Mouse (Mus musculus) heart, adult 18-20 months (tissue): ENCODE measurements around the gene Cybrd1. TPM values are rescaled to one million over a fixed set of nuclear protein-coding genes. Genes with fewer than 3 reads are reported as not detected.

ENCODE experiments used
- DNase-seq, 2 experiments: peaks; one replicate each; pipeline ENCODE4 v3.0.0; 2021 to 2022; ENCODE audit warnings: mixed read lengths in 1 of 2
- total RNA-seq, 2 experiments: library from RNA; stranded (reverse); gene quantifications; 2 replicates each; pipeline ENCODE4 v1.2.3; 2021

Cybrd1 gene
- total RNA-seq, 2 experiments from 2014 or later, result 0.87 to 1.9 TPM

DNA sequence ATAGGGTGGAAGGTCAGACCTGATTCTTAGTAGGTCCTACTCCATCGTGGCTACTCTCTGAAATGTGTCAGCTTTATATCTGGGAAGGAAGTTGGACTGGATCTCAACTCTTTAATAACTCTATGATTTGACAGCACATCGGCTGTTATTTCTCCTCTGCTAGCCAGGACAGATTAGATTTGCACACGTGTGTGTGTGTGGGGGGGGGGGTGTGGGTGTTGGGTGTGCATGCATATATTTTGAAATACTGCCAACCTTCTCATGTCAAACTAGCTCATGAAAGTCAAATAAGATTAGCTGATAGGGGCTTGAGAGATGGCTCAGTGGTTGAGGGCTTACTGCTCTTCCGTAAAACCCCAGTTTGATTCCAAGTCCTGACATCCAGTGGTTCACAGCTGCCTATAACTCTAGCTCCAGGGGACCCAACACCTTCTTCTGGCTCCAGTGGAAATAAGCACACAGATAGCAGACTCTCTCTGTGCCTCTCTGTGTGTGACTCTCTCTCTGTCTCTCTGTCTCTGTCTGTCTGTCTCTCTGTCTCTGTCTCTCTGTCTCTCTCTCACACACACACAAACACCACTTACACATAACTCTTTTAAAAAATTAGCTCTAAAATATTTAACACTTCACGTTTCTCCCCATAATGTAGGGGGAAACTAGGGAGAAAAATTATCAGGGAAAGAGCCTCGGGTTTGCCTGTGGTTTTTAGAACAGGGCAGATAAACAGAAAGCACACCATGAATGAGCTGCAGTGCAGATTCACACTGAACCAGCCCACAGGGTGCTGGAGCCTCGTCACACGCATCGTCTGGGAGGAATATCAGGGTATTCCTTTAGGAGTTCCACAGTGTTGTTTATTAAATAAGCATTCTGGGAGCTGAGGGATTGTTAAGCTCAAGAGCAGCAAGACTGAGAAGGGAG lies 58.9 kb downstream of the Cybrd1 start:
- no peak for DNase-seq

DNA sequence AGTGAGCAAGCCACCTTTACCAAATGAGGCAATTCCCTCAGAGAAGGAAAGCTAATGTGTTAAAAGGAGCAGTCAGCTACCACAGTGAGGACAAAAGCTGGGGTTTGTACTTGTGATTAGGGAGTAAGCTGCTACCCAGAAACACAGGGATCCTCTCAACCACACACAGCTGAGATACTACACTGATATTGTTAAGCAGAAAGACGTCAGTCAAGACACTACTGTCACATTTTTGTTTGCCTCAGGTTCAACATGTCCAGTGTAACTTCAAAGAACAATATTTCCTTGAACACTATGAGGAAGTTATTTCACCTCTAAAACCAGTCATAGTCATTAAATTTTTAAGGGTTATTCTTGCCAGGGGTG lies 59.5 kb downstream of the Cybrd1 start:
- DNase-seq, result no peak

DNA sequence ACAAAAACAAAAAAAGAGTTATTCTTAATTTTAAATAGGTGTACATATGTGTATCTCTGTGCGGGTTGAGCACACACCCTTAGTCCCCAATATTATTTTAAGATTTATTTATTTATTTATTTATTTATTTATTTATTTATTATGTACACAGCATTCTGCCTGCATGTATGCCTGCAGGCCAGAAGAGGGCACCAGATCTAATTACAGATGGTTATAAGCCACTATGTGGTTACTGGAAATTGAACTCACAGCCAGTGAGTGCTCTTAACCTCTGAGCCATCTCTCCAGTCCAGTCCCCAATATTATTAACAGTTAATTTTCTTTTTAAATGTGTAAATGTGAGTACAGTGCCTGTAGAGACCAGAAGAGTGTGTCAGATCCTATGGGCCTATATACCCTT lies 60.0 kb downstream of the Cybrd1 start:
- DNase-seq, result no peak

DNA sequence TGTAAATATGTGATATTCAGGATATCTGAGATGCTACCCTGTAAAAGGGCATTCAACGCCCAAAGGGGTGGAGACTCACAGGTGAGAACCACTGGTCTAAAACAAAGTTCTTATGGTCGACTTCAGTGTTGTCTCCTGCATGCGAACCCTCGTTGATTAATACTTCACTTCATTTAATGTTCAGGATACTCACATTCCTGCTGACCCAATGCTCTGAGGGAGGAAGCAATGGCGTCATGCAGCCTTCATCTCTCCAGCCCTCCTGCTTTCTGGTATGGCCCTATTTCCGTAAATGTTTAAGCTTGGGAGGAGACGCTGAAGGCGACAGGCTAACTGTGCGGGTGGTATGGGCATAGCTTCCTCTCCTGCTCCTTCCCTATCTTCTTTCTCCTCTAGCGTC lies 62.0 kb downstream of the Cybrd1 start:
- DNase-seq, result no peak

DNA sequence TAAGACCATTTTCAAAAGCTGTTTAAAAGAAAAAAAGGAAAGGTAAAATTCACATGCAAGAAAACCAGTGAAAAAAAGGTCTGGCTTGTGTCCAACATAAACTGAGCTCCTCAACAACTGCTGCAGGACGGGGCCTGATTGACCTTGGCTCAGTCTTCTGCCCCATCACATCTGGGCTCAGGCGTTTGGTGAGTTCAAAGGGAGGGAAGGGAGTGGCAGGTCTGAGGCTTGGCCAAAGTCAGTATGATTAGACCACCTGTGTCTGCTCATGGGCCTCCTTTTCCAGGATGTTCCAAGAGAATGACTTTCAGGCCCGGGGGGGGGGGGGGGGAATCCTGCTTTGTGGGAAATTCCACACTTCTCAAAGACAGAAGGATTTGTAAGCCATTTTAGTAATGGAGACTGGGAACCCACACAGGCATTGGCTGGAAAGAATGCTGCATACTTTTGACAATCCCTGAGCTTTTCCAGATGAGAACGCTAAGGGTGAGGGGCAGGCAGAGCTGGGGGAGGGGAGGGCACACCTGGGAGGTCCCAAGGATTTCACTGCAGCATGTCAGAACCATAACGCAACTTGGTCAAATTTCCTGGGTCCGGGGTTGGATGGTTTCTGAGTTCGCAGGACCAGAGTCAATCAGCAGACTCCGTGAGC lies 63.0 kb downstream of the Cybrd1 start:
- no peak for DNase-seq

DNA sequence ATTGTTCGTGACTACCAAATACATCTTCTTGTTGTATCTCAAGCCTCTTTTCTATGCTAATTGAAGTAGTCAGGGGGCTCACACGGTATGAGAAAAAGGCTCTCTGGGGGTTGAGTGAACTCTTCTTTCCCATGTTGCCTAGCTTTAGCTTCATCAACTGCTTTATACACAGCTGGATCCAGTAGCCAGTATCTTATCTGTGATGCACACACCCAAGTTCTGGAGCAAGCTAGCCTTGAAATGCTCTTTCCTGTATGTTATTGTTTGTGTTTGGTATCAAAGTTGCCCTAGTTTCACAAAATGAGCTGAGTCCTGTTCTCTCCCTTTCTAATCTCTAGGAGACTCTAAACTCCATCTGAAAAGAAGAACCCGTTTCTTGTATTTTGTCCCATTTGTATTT lies 70.2 kb downstream of the Cybrd1 start:
- no peak for DNase-seq

DNA sequence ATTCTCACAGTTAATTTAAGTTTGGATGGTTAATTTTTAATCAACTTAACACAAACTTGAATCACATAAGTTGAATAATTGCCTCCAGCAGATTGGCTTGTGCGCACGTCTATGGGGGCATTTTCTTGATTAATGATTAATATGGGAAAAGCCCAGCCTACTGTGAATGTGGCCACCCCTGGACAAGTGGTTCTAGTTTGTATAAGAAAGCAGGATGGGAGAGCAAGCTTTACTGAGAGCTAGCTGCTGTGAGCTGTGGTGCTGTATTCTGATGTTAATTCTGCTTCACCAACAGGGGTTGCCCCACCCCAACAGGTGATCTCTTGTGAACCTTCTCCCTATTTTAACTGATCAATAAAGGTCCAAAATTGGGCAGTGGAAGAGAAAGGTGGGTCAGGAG lies 71.1 kb downstream of the Cybrd1 start:
- DNase-seq, result no peak

DNA sequence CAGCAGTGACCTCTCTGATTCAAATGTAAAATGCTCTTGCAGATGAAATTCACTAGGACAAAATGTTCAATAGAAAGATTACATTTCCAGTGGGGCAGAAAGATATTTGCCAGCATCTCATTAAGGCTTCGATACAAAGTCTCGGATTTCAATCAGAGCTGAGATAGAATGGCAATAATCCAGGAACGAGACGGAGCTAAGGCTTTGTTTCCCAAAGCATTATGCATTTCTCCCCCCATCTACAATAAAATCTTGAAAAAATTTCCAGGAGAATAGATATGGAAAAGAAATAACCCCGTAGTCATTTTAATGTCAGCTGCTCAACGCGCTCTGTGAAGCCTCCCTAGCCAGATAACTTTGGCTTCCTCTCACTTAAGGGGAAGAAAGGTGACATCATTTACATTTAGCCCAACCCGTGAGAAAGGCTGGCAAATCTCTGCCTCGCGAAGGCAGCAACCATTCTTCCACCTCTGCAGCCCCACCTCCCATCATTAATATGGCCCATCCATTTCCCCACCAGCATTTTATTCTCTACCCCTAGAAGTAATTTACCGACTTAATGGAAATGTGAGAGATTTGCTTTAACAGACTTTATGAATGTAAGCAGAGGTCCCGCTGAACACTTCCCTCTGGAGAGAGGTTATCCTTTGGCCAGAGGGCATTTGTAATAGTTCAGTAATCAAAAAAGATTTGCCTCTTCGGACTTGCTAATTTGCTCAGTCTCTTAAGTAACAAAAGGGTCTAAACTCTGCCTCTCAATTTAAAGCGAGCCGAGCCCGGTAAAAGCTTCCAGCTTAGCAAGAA lies 73.9 kb downstream of the Cybrd1 start:
- DNase-seq, result no peak

DNA sequence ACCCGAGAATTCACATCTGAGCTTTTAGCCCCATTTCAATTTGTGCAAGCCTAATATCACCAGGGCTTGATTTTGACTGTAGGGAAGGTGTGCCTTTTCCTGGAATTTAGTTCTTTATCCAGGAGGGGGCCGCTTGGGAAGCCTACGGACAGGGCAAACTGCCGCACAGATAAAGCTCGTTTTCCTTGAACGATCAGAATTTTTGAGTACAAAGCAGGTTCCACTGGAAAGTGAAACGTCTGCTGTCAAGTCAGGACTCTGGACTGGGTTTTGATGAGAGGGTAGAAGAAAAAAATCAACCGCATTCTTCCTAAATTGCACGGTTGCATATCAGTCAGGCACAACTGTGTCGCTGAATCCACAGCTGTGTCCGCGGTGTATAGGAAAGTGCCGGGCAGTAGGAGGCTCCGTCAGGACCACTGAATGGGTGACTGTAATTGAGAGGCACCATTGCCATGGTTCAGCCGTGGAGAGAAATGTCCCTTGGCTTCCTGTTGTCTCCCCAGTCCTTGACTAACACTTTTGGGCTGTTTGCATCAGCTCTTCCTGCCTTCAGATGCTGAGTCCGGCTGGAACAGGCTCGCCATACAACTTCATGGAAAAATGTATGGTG lies 74.6 kb downstream of the Cybrd1 start:
- no peak for DNase-seq

Other genes with a start within 250 kb of the Cybrd1 start
- 1 to 10 TPM; 4.2 to 4.5 TPM for gene Dcaf17, start 62.6 kb upstream of the Cybrd1 start, total RNA-seq
- 1 to 10 TPM; 4.7 to 6.1 TPM for gene Mettl8, start 62.3 kb upstream of the Cybrd1 start, total RNA-seq
- 10 to 100 TPM; 60.3 to 62.0 TPM for gene Dync1i2, start 93.8 kb downstream of the Cybrd1 start, total RNA-seq
- 100 to 1,000 TPM; 253 to 258 TPM for gene Slc25a12, start 249.8 kb downstream of the Cybrd1 start, total RNA-seq